Mouse (Mus musculus) embryonic fibroblast, embryonic 13.5 days (primary cell): Measurements from ENCODE around the gene Gm17657.

Source experiments
- CTCF ChIP-seq: IDR thresholded peaks from 2 replicates; pipeline ENCODE4 v1.5.1; 2011; ENCODE audit warnings: mild to moderate bottlenecking, control low read depth, low read length, moderate library complexity, borderline replicate concordance; ENCODE audit not compliant: insufficient read depth
- POLR2A ChIP-seq: IDR thresholded peaks from 2 replicates; pipeline ENCODE4 v1.6.1; 2011; ENCODE audit warnings: low read depth, mild to moderate bottlenecking, control low read depth, low read length, moderate library complexity

- TF ChIP-seq CTCF = no peak
- no peak for TF ChIP-seq POLR2A
These were observed 7.5 kb upstream of the Gm17657 start for GRCm38 (mm10) chr17:29556893-29557292.
